Mouse (Mus musculus) testis, adult 2 months (tissue): ENCODE measurements around the gene Hist2h2aa1.
A peak's percentile ranks its signal among the peaks of the same experiment; 100 is the strongest.

Experiments
- CTCF ChIP-seq: fragments of 200-500 bp; IDR thresholded peaks from 2 replicates; pipeline ENCODE4 v1.5.1; 2012; ENCODE audit warnings: low read depth, mild to moderate bottlenecking, inconsistent platforms, low read length, moderate library complexity; ENCODE audit not compliant: control insufficient read depth, insufficient read depth, insufficient replicate concordance
- POLR2A ChIP-seq: fragments of 200-500 bp; IDR thresholded peaks from 2 replicates; pipeline ENCODE4 v1.6.1; 2012; ENCODE audit warnings: low read depth, mild to moderate bottlenecking, inconsistent platforms, low read length, moderate library complexity; ENCODE audit not compliant: control insufficient read depth

GRCm38 (mm10) chr3:96268051-96268775, 22.9 kb downstream of the Hist2h2aa1 start, which contains the start of gene Hist2h3b:
- TF ChIP-seq CTCF, result no peak
- TF ChIP-seq POLR2A, result peak; percentile 60; the same call in 1 of the 2 replicates
